Mouse (Mus musculus): ENCODE data around the gene Sgk1. TPM values are rescaled to one million over a fixed set of nuclear protein-coding genes. Genes with fewer than 3 reads are reported as not detected.

Sgk1 gene
- polyA plus RNA-seq, 2 experiments = 33.4 to 39.9 TPM

DNA sequence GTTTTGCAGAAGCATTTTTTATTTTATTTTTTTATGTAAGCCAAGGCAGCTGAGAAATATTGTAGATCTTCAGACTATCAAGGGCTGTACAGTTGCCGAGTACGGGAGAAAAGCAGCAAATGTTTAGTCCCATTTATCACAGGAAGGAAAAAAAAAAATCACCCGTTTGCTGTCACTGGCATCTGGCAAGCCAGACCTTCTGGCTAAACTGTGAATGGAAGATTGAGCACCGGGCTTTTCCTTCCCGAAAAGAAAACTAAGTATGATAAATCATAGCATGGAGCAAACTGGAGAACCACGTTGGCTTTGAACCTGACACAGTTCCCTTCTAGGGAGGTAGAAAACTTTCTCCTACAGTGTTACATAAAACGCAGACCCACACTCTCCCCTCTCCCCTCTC lies 81.0 kb downstream of the Sgk1 start:
- Histone ChIP-seq H3K4me2 (replicated peaks; ENCODE audit: low read depth, low read length, severe bottlenecking) (no peak overlapping the region), H3K4me3 (replicated peaks; ENCODE audit: low read length) (no peak overlapping the region), H3K4me1 (ENCODE audit: control insufficient read depth, insufficient read depth, low read length) (peaks cover 4% of the 10 kb centered on the region), H3K9ac (ENCODE audit: low read depth, low read length, severe bottlenecking) (no peak overlapping the region), H3K27ac (replicated peaks; ENCODE audit: low read depth, low read length) (no peak overlapping the region), H3K36me3 (ENCODE audit: control insufficient read depth, insufficient read depth, low read length) (no peaks in the 10 kb centered on the region), H3K27me3 (ENCODE audit: control insufficient read depth, insufficient read depth, low read length) (no peaks in the 10 kb centered on the region), H3K9me3 (ENCODE audit: control insufficient read depth, low read length) (no peaks in the 10 kb centered on the region)
- 52% methylated on average over 7 of the region's 7 CpGs for WGBS
- DNase-seq (ENCODE audit: low spot score) = no peak
- no peak for TF ChIP-seq POLR2A (IDR thresholded peaks at IDR 0.05; ENCODE audit: borderline replicate concordance, extremely low read depth, insufficient read depth, insufficient read length)
- no peak for ATAC-seq (ENCODE audit: low FRiP score, low read depth)

DNA sequence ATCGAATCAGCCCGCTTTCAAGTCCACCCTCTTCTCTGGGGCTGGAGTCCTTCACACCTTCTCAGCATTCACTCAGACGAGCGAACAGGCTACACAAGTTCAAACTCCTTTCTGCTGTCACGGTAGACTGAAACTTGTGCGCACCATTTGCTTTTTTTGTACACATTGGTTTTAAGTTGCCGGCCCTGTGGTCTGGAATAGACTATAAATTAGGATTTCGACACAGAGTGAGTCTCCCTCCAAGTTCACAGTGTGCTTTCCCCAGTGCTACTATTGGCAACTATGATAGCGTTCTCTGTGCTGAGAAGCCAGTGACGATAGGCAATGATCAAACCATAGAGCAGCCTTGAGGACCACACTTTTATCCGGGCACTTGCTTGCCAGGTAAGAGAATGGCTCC lies 91.7 kb downstream of the Sgk1 start:
- TF ChIP-seq POLR2A (IDR thresholded peaks at IDR 0.05; ENCODE audit: borderline replicate concordance, extremely low read depth, insufficient read depth, insufficient read length) = no peak
- H3K9me3 ChIP-seq (ENCODE audit: control insufficient read depth, low read length) = no peaks in the 10 kb centered on the region
- 75% methylated on average over 11 of the region's 11 CpGs for WGBS
- H3K4me1 ChIP-seq (ENCODE audit: control insufficient read depth, insufficient read depth, low read length) = peaks cover 5% of the 10 kb centered on the region; the same call in 1 of the 2 replicates
- H3K27ac ChIP-seq (replicated peaks; ENCODE audit: low read depth, low read length) = no peak overlapping the region
- ATAC-seq (ENCODE audit: low FRiP score, low read depth) = no peak
- no peak overlapping the region for H3K4me2 ChIP-seq (replicated peaks; ENCODE audit: low read depth, low read length, severe bottlenecking)
- no peak overlapping the region for H3K9ac ChIP-seq (ENCODE audit: low read depth, low read length, severe bottlenecking)
- no peak for DNase-seq (ENCODE audit: low spot score)
- no peak overlapping the region for H3K4me3 ChIP-seq (replicated peaks; ENCODE audit: low read length)
- no peaks in the 10 kb centered on the region for H3K27me3 ChIP-seq (ENCODE audit: control insufficient read depth, insufficient read depth, low read length)
- no peaks in the 10 kb centered on the region for H3K36me3 ChIP-seq (ENCODE audit: control insufficient read depth, insufficient read depth, low read length)

DNA sequence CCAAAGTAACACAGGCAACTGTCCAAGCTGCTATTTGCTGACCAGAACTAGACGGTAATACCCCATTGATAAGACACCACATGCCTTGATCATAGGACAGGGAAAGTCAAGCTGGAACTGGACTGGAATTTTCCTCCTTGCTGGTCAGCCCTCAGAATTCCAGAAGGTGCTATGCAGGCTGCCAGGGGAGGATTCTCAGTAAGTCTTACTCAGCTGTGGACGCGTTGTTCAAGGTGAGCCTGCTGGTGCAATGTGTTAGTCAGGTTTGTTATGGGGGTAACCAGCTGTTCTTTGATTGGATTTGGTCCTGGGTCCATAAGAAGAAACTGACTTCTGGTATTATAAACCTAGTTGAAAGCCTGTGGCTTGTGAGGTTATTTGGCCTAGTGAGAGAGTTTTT lies 92.8 kb downstream of the Sgk1 start:
- no peak overlapping the region for H3K4me2 ChIP-seq (replicated peaks; ENCODE audit: low read depth, low read length, severe bottlenecking)
- ATAC-seq (ENCODE audit: low FRiP score, low read depth) (no peak), DNase-seq (ENCODE audit: low spot score) (peak; percentile 18)
- no peak overlapping the region for H3K4me3 ChIP-seq (replicated peaks; ENCODE audit: low read length)
- H3K36me3 ChIP-seq (ENCODE audit: control insufficient read depth, insufficient read depth, low read length) = no peaks in the 10 kb centered on the region
- no peaks in the 10 kb centered on the region for H3K27me3 ChIP-seq (ENCODE audit: control insufficient read depth, insufficient read depth, low read length)
- no peak overlapping the region for H3K9ac ChIP-seq (ENCODE audit: low read depth, low read length, severe bottlenecking)
- H3K4me1 ChIP-seq (ENCODE audit: control insufficient read depth, insufficient read depth, low read length) = peaks cover 5% of the 10 kb centered on the region; the same call in 1 of the 2 replicates
- no peak overlapping the region for H3K27ac ChIP-seq (replicated peaks; ENCODE audit: low read depth, low read length)
- TF ChIP-seq POLR2A (IDR thresholded peaks at IDR 0.05; ENCODE audit: borderline replicate concordance, extremely low read depth, insufficient read depth, insufficient read length) = no peak
- no peaks in the 10 kb centered on the region for H3K9me3 ChIP-seq (ENCODE audit: control insufficient read depth, low read length)
- 64% methylated on average over 3 of the region's 3 CpGs for WGBS

DNA sequence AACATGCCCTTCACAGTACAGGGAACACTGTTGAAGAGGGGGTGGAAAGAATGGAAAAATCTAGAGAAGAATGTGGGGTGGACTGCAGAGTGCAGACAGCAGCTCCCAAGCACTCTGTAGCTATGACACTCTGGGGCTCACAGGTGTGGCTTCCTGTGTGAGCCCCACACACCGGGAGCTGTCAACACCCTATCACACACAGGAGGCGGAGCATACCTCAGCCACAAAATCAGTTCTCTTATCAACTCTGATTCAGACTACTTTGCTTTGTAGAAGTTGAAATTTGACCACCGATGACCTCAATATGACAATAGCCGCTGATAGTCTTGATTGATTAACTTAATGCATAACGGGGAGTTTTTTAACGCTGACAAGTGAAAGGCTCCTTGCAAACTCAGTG lies 93.4 kb downstream of the Sgk1 start:
- Histone ChIP-seq H3K4me2 (replicated peaks; ENCODE audit: low read depth, low read length, severe bottlenecking) (no peak overlapping the region), H3K9me3 (ENCODE audit: control insufficient read depth, low read length) (no peaks in the 10 kb centered on the region), H3K4me3 (replicated peaks; ENCODE audit: low read length) (no peak overlapping the region), H3K4me1 (ENCODE audit: control insufficient read depth, insufficient read depth, low read length) (peaks cover 5% of the 10 kb centered on the region; the same call in 1 of the 2 replicates), H3K9ac (ENCODE audit: low read depth, low read length, severe bottlenecking) (no peak overlapping the region), H3K36me3 (ENCODE audit: control insufficient read depth, insufficient read depth, low read length) (no peaks in the 10 kb centered on the region), H3K27me3 (ENCODE audit: control insufficient read depth, insufficient read depth, low read length) (no peaks in the 10 kb centered on the region), H3K27ac (replicated peaks; ENCODE audit: low read depth, low read length) (no peak overlapping the region)
- ATAC-seq (ENCODE audit: low FRiP score, low read depth) (no peak), DNase-seq (ENCODE audit: low spot score) (no peak)
- no peak for TF ChIP-seq POLR2A (IDR thresholded peaks at IDR 0.05; ENCODE audit: borderline replicate concordance, extremely low read depth, insufficient read depth, insufficient read length)
- 85% methylated on average over 6 of the region's 6 CpGs for WGBS

DNA sequence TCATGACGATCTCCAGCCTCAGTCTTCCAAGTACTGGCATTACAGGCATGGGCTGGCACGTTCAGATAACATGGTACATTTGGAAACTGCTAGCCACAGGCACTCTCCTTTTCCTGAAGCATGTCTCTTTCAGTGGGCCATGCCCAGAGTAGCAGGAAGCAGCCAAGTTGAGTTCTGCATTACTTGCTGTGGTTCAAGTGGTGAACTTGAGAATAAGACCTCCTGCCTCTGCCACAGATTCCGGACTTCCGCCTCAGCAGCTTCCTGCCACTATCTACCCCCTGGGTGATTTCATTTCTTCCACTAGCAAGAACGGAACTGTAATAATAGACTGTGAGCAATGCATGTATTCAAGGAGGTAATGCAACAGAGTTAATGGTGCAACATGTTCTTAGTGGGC lies 94.3 kb downstream of the Sgk1 start:
- 88% methylated on average over 5 of the region's 5 CpGs for WGBS
- no peaks in the 10 kb centered on the region for H3K36me3 ChIP-seq (ENCODE audit: control insufficient read depth, insufficient read depth, low read length)

DNA sequence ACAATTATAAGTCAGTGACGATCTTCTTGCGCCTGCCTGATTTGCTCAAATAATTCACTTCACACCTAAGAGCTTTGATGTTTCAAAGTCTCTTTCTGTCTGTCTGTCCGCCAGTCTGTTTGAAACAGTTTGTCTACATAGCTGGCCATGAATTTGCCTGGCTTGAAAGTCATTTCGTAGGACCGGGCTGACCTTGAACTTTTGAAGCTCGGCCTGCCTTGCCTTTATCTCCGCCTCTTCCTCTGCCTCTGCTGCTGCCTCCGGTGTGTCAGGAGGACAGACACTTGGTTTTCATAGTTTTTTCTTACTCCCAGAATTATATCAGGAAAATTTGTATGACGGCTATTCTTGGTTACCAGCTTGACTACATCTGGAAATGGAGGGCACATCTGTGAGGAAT lies 96.4 kb downstream of the Sgk1 start:
- Histone ChIP-seq H3K9me3 (ENCODE audit: control insufficient read depth, low read length) (no peaks in the 10 kb centered on the region), H3K4me1 (ENCODE audit: control insufficient read depth, insufficient read depth, low read length) (no peaks in the 10 kb centered on the region), H3K36me3 (ENCODE audit: control insufficient read depth, insufficient read depth, low read length) (no peaks in the 10 kb centered on the region), H3K27ac (replicated peaks; ENCODE audit: low read depth, low read length) (no peak overlapping the region), H3K4me3 (replicated peaks; ENCODE audit: low read length) (no peak overlapping the region), H3K4me2 (replicated peaks; ENCODE audit: low read depth, low read length, severe bottlenecking) (no peak overlapping the region), H3K27me3 (ENCODE audit: control insufficient read depth, insufficient read depth, low read length) (no peaks in the 10 kb centered on the region), H3K9ac (ENCODE audit: low read depth, low read length, severe bottlenecking) (no peak overlapping the region)
- DNase-seq (ENCODE audit: low spot score) (no peak), ATAC-seq (ENCODE audit: low FRiP score, low read depth) (no peak)
- WGBS = 86% methylated on average over 9 of the region's 9 CpGs
- TF ChIP-seq POLR2A (IDR thresholded peaks at IDR 0.05; ENCODE audit: borderline replicate concordance, extremely low read depth, insufficient read depth, insufficient read length) = no peak

More for the DNA sequence above, 94.3 kb downstream of the Sgk1 start:
- Histone ChIP-seq H3K4me3 (replicated peaks; ENCODE audit: low read length) (no peak overlapping the region), H3K9me3 (ENCODE audit: control insufficient read depth, low read length) (no peaks in the 10 kb centered on the region), H3K4me2 (replicated peaks; ENCODE audit: low read depth, low read length, severe bottlenecking) (no peak overlapping the region), H3K27ac (replicated peaks; ENCODE audit: low read depth, low read length) (no peak overlapping the region), H3K9ac (ENCODE audit: low read depth, low read length, severe bottlenecking) (no peak overlapping the region), H3K4me1 (ENCODE audit: control insufficient read depth, insufficient read depth, low read length) (no peaks in the 10 kb centered on the region), H3K27me3 (ENCODE audit: control insufficient read depth, insufficient read depth, low read length) (no peaks in the 10 kb centered on the region)
- no peak for TF ChIP-seq POLR2A (IDR thresholded peaks at IDR 0.05; ENCODE audit: borderline replicate concordance, extremely low read depth, insufficient read depth, insufficient read length)
- no peak for DNase-seq (ENCODE audit: low spot score)
- no peak for ATAC-seq (ENCODE audit: low FRiP score, low read depth)

Measured in limb, embryonic 14.5 days (tissue).